In genomic region chr5:30438931-30439330, GRCm38 (mm10) we compare ENCODE assay signal across 27 mouse cellular contexts. TPM values are rescaled to one million over a fixed set of nuclear protein-coding genes. Genes with fewer than 3 reads are reported as not detected.
"Had no signal": no experiment of that assay in that cellular context is flagged by ENCODE, and none has a peak within 500 bp of the region (broad histone marks: within the 10 kb centered on the region; RNA-seq: fewer than 3 reads in every experiment).

No protein-coding gene starts in this region.

- H3K4me3 ChIP-seq: liver, embryonic 13.5 days; midbrain, embryonic 12.5 days; midbrain, embryonic 15.5 days; neural tube, embryonic 12.5 days; neural tube, embryonic 15.5 days had no signal

- H3K4me1 ChIP-seq: liver, embryonic 13.5 days; midbrain, embryonic 12.5 days; midbrain, embryonic 15.5 days; neural tube, embryonic 12.5 days had no signal

- H3K27ac ChIP-seq: liver, embryonic 13.5 days; midbrain, embryonic 12.5 days; midbrain, embryonic 15.5 days; neural tube, embryonic 12.5 days; neural tube, embryonic 15.5 days had no signal

- H3K36me3 ChIP-seq: liver, embryonic 13.5 days; midbrain, embryonic 12.5 days; midbrain, embryonic 15.5 days; neural tube, embryonic 12.5 days; neural tube, embryonic 15.5 days had no signal

- H3K27me3 ChIP-seq: liver, embryonic 13.5 days; midbrain, embryonic 12.5 days; midbrain, embryonic 15.5 days; neural tube, embryonic 12.5 days; neural tube, embryonic 15.5 days had no signal

- H3K9me3 ChIP-seq: liver, embryonic 13.5 days; midbrain, embryonic 12.5 days; midbrain, embryonic 15.5 days; neural tube, embryonic 12.5 days; neural tube, embryonic 15.5 days had no signal

- DNase-seq: kidney, adult 9 months; kidney, postnatal 14 days; kidney, postnatal 4 days; liver, embryonic 13.5 days; lung, adult 2 months; lung, postnatal 14 days; lung, postnatal 4 days; retina, postnatal 1 day; right cerebral cortex, postnatal 25 days; thymus, adult 18-20 months; thymus, postnatal 36 days had no signal

RNA-seq across cellular contexts. Expression of gene Otof, which starts 22.8 kb away (rescaled TPM):
- total RNA-seq: liver, adult 2 months had no signal
- polyA plus RNA-seq: limb, embryonic 11.5 days; liver, embryonic 16.5 days had no signal

RNA-seq across cellular contexts. Expression of gene 1700001C02Rik, which starts 26.9 kb away (rescaled TPM):
- total RNA-seq: layer of hippocampus, adult 18-20 months; left cerebral cortex, postnatal 14 days; liver, adult 2 months; megakaryocyte progenitor cell, adult 5-6 weeks; megakaryocyte-erythroid progenitor cell, adult 5-6 weeks had no signal
- polyA plus RNA-seq: kidney, embryonic 16.5 days; limb, embryonic 11.5 days; limb, embryonic 14.5 days; liver, adult 2 months; liver, embryonic 13.5 days; liver, embryonic 16.5 days; midbrain, embryonic 12.5 days; neural tube, embryonic 12.5 days; small intestine, adult 2 months; spleen, adult 2 months; stomach, embryonic 16.5 days had no signal
